Comparison of ENCODE assay signal across 8 mouse cellular contexts in the genomic region with DNA sequence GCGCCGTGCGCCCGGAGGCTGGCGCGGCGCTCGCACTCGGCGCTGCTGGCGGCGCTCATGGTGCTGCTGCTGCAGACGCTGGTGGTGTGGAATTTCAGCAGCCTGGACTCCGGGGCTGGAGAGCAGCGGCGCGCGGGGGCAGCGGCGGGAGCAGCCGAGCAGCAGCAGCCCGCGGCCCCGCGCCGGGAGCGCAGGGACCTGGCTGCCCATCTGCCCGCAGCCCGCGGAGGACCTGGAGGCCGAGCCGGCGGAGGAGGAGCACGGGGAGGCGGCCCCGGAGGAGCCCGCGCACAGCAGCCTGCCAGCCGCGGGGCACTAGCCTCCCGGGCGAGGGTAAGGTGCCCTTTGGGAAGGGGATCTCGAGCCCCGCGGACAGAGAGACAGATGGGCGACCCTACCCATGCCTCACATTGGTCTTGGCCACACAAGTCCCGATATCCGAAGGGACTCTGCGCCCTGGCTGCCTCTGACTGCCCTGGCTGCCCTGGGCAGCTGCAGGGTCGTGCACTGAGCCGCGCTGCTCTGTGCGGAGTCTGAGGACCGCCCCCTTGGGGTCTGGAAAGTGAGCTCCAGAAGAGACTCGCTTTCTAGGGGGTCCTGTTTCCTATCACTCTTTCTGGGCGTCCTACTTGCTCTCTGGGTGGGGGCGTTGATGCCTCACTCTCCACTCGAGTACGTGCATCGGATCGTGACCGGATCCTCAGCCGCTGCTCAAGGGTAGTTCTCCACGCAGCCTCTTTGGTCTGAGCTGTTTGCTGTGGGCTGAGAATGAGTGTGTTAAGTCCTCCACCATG. TPM values are rescaled to one million over a fixed set of nuclear protein-coding genes. Genes with fewer than 3 reads are reported as not detected.
DNase-seq lines count a peak whose midpoint lies in the region; ATAC-seq and TF ChIP-seq lines count a peak whose summit lies in the region.

No protein-coding gene starts in this region.

- H3K9ac ChIP-seq in heart, adult 2 months (ENCODE audit: low read depth, low read length), result peak overlapping the region; percentile 88
- H3K9ac ChIP-seq in forebrain, embryonic 11.5 days (ENCODE audit: low read length), result peak overlapping the region; percentile 89
- H3K9ac ChIP-seq in hindbrain, embryonic 15.5 days, result peak overlapping the region; percentile 87
- peak overlapping the region; percentile 62 for H3K9ac ChIP-seq in liver, embryonic 16.5 days (ENCODE audit: low read depth, low read length)
- H3K9ac ChIP-seq in neural tube, embryonic 15.5 days (replicated peaks), result peak overlapping the region; percentile 91

- H3K36me3 ChIP-seq in heart, adult 2 months (ENCODE audit: control insufficient read depth, insufficient read depth, low read length), result no peaks in the 10 kb centered on the region
- no peaks in the 10 kb centered on the region; the same call in 1 of the 2 replicates for H3K36me3 ChIP-seq in forebrain, embryonic 11.5 days (ENCODE audit: control insufficient read depth, insufficient read depth, low read length)
- H3K36me3 ChIP-seq in hindbrain, embryonic 15.5 days, result no peaks in the 10 kb centered on the region
- H3K36me3 ChIP-seq in liver, embryonic 16.5 days (ENCODE audit: control insufficient read depth, insufficient read depth), result no peaks in the 10 kb centered on the region
- H3K36me3 ChIP-seq in neural tube, embryonic 15.5 days, result no peaks in the 10 kb centered on the region

- peak overlapping the region; percentile 66 for H3K4me3 ChIP-seq in heart, adult 2 months
- peak overlapping the region; percentile 84 for H3K4me3 ChIP-seq in forebrain, embryonic 11.5 days (ENCODE audit: low read depth, low read length)
- peak overlapping the region; percentile 86 for H3K4me3 ChIP-seq in hindbrain, embryonic 15.5 days
- H3K4me3 ChIP-seq in liver, embryonic 16.5 days (ENCODE audit: low read depth, low read length), result peak overlapping the region; percentile 67
- peak overlapping the region; percentile 83 for H3K4me3 ChIP-seq in neural tube, embryonic 15.5 days (replicated peaks)

- H3K79me2 ChIP-seq in heart, adult 2 months (replicated peaks; ENCODE audit: control insufficient read depth, insufficient read depth, low read length), result no peaks in the 10 kb centered on the region

- peaks cover 2% of the 10 kb centered on the region; the same call in 1 of the 2 replicates for H3K27me3 ChIP-seq in heart, adult 2 months (ENCODE audit: control insufficient read depth, insufficient read depth, low read length)
- no peaks in the 10 kb centered on the region for H3K27me3 ChIP-seq in forebrain, embryonic 11.5 days (ENCODE audit: control insufficient read depth, insufficient read depth, low read length)
- H3K27me3 ChIP-seq in hindbrain, embryonic 15.5 days, result no peaks in the 10 kb centered on the region
- H3K27me3 ChIP-seq in liver, embryonic 16.5 days (ENCODE audit: control insufficient read depth, insufficient read depth, low read depth, low read length), result peaks cover 33% of the 10 kb centered on the region
- H3K27me3 ChIP-seq in neural tube, embryonic 15.5 days (replicated peaks), result peaks cover 10% of the 10 kb centered on the region; the same call in 1 of the 2 replicates

- no peak for TF ChIP-seq POLR2A in heart, adult 2 months (IDR thresholded peaks at IDR 0.05; ENCODE audit: insufficient read depth, low read depth, low read length)

- H3K27ac ChIP-seq in heart, adult 2 months, result peak overlapping the region; percentile 78
- peak overlapping the region; percentile 72 for H3K27ac ChIP-seq in forebrain, embryonic 11.5 days (ENCODE audit: low read depth, low read length)
- peak overlapping the region; percentile 84 for H3K27ac ChIP-seq in hindbrain, embryonic 15.5 days (replicated peaks)
- H3K27ac ChIP-seq in liver, embryonic 16.5 days (ENCODE audit: low read length), result no peak overlapping the region
- H3K27ac ChIP-seq in neural tube, embryonic 15.5 days (replicated peaks), result peak overlapping the region; percentile 85

- DNase-seq in heart, adult 2 months, result peak in 1 of 2 experiments; percentile 38
- no peak for DNase-seq in heart, adult 8-10 months (ENCODE audit: low spot score)
- peak; percentile 62 for DNase-seq in adrenal gland, postnatal 25 days
- peak; percentile 81 for DNase-seq in forebrain, embryonic 11.5 days (ENCODE audit: low spot score)
- peak; percentile 58 to 61 for DNase-seq in thymus, postnatal 36 days

- peak overlapping the region; percentile 78 for H3K4me2 ChIP-seq in forebrain, embryonic 11.5 days (ENCODE audit: low read depth, low read length, severe bottlenecking)
- H3K4me2 ChIP-seq in hindbrain, embryonic 15.5 days, result peak overlapping the region; percentile 73
- H3K4me2 ChIP-seq in liver, embryonic 16.5 days (ENCODE audit: low read depth, low read length), result peak overlapping the region; percentile 77
- H3K4me2 ChIP-seq in neural tube, embryonic 15.5 days, result peak overlapping the region; percentile 86

- H3K9me3 ChIP-seq in forebrain, embryonic 11.5 days (ENCODE audit: control insufficient read depth, low read length), result no peaks in the 10 kb centered on the region
- no peaks in the 10 kb centered on the region for H3K9me3 ChIP-seq in hindbrain, embryonic 15.5 days
- no peaks in the 10 kb centered on the region for H3K9me3 ChIP-seq in liver, embryonic 16.5 days (replicated peaks; ENCODE audit: control insufficient read depth, low read length)
- H3K9me3 ChIP-seq in neural tube, embryonic 15.5 days (replicated peaks), result no peaks in the 10 kb centered on the region

- TF ChIP-seq EP300 in heart, adult 2 months (IDR thresholded peaks at IDR 0.05; ENCODE audit: insufficient read depth, low read depth, low read length), result no peak

- H3K4me1 ChIP-seq in heart, adult 2 months (ENCODE audit: control insufficient read depth, insufficient read depth, low read length), result peaks cover 1% of the 10 kb centered on the region; the same call in 1 of the 2 replicates
- 0 out of 2 replicates have a peak, but pooled peaks cover 5% of the 10 kb centered on the region for H3K4me1 ChIP-seq in forebrain, embryonic 11.5 days (replicated peaks; ENCODE audit: control insufficient read depth, insufficient read depth, low read length)
- H3K4me1 ChIP-seq in hindbrain, embryonic 15.5 days (replicated peaks), result peaks cover 29% of the 10 kb centered on the region
- H3K4me1 ChIP-seq in liver, embryonic 16.5 days (ENCODE audit: control insufficient read depth, low read depth, low read length), result no peaks in the 10 kb centered on the region; the same call in 1 of the 2 replicates
- peaks cover 36% of the 10 kb centered on the region for H3K4me1 ChIP-seq in neural tube, embryonic 15.5 days

- TF ChIP-seq CTCF in heart, adult 2 months (IDR thresholded peaks at IDR 0.05), result no peak

- WGBS in heart, adult 2 months, result under 1% methylated on average over 63 of the region's 64 CpGs
- WGBS in forebrain, embryonic 11.5 days, result under 1% methylated on average over 64 of the region's 64 CpGs
- WGBS in hindbrain, embryonic 15.5 days, result under 1% methylated on average over 62 of the region's 64 CpGs
- under 1% methylated on average over 59 of the region's 64 CpGs for WGBS in liver, embryonic 16.5 days (ENCODE audit: insufficient replicate concordance)
- 0% methylated on average over 63 of the region's 64 CpGs for WGBS in neural tube, embryonic 15.5 days

- intact Hi-C loops in heart, adult 2 months (cut with DNase I), result loop anchor here (5.0 to 10.0 kb wide), 3 partner anchors 41 to 723 kb away; no protein-coding TSS in a partner anchor

- ATAC-seq in forebrain, embryonic 11.5 days (replicated peaks; ENCODE audit: low FRiP score), result peak; percentile 72
- peak; percentile 71 for ATAC-seq in hindbrain, embryonic 15.5 days (ENCODE audit: low FRiP score, low read depth)
- peak; percentile 53; the same call in 1 of the 2 replicates for ATAC-seq in liver, embryonic 16.5 days (ENCODE audit: low read depth)
- peak; percentile 65 for ATAC-seq in neural tube, embryonic 15.5 days (ENCODE audit: low FRiP score)

RNA-seq across cellular contexts. Expression of a gene that starts 0.6 kb away (rescaled TPM):
- total RNA-seq in heart, adult 2 months (2021), result 1 to 10 TPM; 1.4 to 2.3 TPM
- polyA plus RNA-seq in heart, adult 2 months (2012; rRNA removed), result 1.2 and 1.8 TPM in 2 replicates
- total RNA-seq in heart, adult 8-10 months (2022), result 1 to 10 TPM; 1.6 to 2.3 (median 2.1) TPM
- total RNA-seq in adrenal gland, postnatal 25 days (2021), result 3.7 and 5.5 TPM in 2 replicates
- 4.6 TPM in 2 replicates for polyA plus RNA-seq in forebrain, embryonic 11.5 days (2014; fragmentation: Nextera tagmentation; extraction: Ambion mirVana)
- 3.5 and 4.0 TPM in 2 replicates for polyA plus RNA-seq in hindbrain, embryonic 15.5 days (2015; fragmentation: Nextera tagmentation; extraction: Ambion mirVana)
- 0.20 and 0.22 TPM in 2 replicates for polyA plus RNA-seq in liver, embryonic 16.5 days (2015; fragmentation: Nextera tagmentation; extraction: Ambion mirVana)
- polyA plus RNA-seq in neural tube, embryonic 15.5 days (2015; fragmentation: Nextera tagmentation; extraction: Ambion mirVana), result 2.1 and 2.3 TPM in 2 replicates
